Mouse (Mus musculus) limb, embryonic 11.5 days (tissue): ENCODE measurements around the gene Gng10. TPM values are rescaled to one million over a fixed set of nuclear protein-coding genes. Genes with fewer than 3 reads are reported as not detected.

Source experiments
- ATAC-seq: fragments of 200-750 bp; cut with Nextera tagmentation; 2 replicates; pipeline ENCODE4 v1.8.0; 2017; ENCODE audit warnings: low read depth; ENCODE audit not compliant: insufficient number of reproducible peaks, low FRiP score, low TSS enrichment
- DNase-seq: peaks from one replicate; pipeline ENCODE4 v3.0.0-alpha.2; 2015; ENCODE audit warnings: low spot score
- H3K27ac ChIP-seq: fragments of 300-500 bp; sonication (generic); replicated peaks from 2 replicates; pipeline ENCODE4 v1.5.1; 2014; ENCODE audit warnings: low read depth, mild to moderate bottlenecking, low read length
- H3K27me3 ChIP-seq: fragments of 300-500 bp; sonication (generic); 2 replicates; pipeline ENCODE4 v1.6.1; 2014; ENCODE audit warnings: mild to moderate bottlenecking, low read length, mixed read lengths; ENCODE audit not compliant: control insufficient read depth, insufficient read depth
- H3K36me3 ChIP-seq: fragments of 300-500 bp; sonication (generic); 2 replicates; pipeline ENCODE4 v1.6.1; 2014; ENCODE audit warnings: mild to moderate bottlenecking, low read length, moderate library complexity, mixed read lengths; ENCODE audit not compliant: control insufficient read depth, insufficient read depth
- H3K4me1 ChIP-seq: fragments of 300-500 bp; sonication (generic); 2 replicates; pipeline ENCODE4 v1.6.1; 2014; ENCODE audit warnings: low read length, mixed read lengths; ENCODE audit not compliant: control insufficient read depth, insufficient read depth
- H3K4me2 ChIP-seq: fragments of 300-500 bp; sonication (generic); 2 replicates; pipeline ENCODE4 v1.6.1; 2014; ENCODE audit warnings: low read depth, mild to moderate bottlenecking, moderate library complexity; ENCODE audit not compliant: severe bottlenecking
- H3K4me3 ChIP-seq: fragments of 300-500 bp; sonication (generic); 2 replicates; pipeline ENCODE4 v1.5.1; 2014; ENCODE audit warnings: low read depth, low read length
- H3K9ac ChIP-seq: fragments of 300-500 bp; sonication (generic); 2 replicates; pipeline ENCODE4 v1.6.1; 2014; ENCODE audit warnings: mild to moderate bottlenecking, low read length
- H3K9me3 ChIP-seq: fragments of 300-500 bp; sonication (generic); 2 replicates; pipeline ENCODE4 v1.6.1; 2016; ENCODE audit warnings: low read length; ENCODE audit not compliant: control insufficient read depth
- WGBS: fragments of 180-500 bp; shearing (Covaris S2); extraction: QIAGEN DNeasy Blood & Tissue Kit; methylation state at CpG from one replicate; pipeline ENCODE4 v1.1.7; 2014; 5-methylcytosine and 5-hydroxymethylcytosine counted together
- polyA plus RNA-seq: library from polyadenylated mRNA; unstranded; fragments of >200 nt; fragmentation: Nextera tagmentation; extraction: Ambion mirVana; gene quantifications from 2 replicates; pipeline ENCODE4 v1.2.1, GENCODE M21; 2014

Gene Gng10
- polyA plus RNA-seq, 1 experiment from 2014 or later, result 124 TPM

DNA sequence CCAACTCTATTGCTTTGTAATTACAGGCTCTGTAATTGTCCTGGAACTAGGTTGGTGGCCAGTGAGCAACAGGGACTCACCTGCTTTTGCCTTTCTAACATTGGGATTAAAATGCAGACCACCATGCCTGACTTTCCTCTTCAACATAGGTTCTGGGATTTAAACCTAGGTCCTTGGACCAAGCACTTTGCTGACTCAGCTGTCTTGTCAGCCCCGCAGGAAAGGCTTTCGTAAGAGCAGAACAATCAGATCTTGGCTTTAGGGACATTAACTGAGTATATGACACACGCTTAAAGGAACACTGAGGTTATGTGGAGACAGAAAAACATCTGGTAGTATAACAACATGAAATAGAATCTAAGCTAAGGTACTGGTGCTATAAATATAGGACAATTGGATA, 23.0 kb downstream of the Gng10 start:
- Histone ChIP-seq H3K36me3 (no peaks in the 10 kb centered on the region), H3K9ac (no peak overlapping the region), H3K9me3 (no peaks in the 10 kb centered on the region), H3K4me3 (no peak overlapping the region), H3K4me1 (no peaks in the 10 kb centered on the region), H3K4me2 (no peak overlapping the region), H3K27me3 (no peaks in the 10 kb centered on the region), H3K27ac (no peak overlapping the region)
- 92% methylated on average over 3 of the region's 3 CpGs for whole genome bisulfite sequencing
- DNase-seq (no peak), ATAC-seq (no peak)

DNA sequence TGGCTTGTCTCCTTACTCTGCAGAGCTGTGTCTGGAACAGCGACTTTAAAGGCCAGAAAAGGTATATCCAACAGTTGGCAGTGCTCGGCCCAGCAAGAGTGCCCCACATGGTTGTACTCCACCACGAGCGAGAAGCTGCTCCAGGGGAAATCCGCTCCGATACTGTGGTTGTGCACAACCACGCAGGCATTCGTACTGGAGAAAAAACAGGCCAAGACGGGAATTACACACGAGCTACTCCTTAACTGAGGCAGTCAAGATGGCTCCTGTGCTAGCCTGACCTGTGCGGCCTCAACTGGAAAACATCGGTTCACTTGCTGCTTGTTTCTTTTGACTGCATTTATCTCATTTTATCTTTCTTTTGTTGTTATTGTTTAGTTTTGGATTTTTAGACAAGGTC, 27.6 kb downstream of the Gng10 start:
- Histone ChIP-seq H3K9me3 (no peaks in the 10 kb centered on the region), H3K36me3 (no peaks in the 10 kb centered on the region), H3K4me1 (no peaks in the 10 kb centered on the region), H3K4me3 (no peak overlapping the region), H3K27me3 (no peaks in the 10 kb centered on the region), H3K4me2 (no peak overlapping the region), H3K9ac (no peak overlapping the region), H3K27ac (no peak overlapping the region)
- DNase-seq (no peak), ATAC-seq (no peak)
- 81% methylated on average over 12 of the region's 12 CpGs for WGBS

DNA sequence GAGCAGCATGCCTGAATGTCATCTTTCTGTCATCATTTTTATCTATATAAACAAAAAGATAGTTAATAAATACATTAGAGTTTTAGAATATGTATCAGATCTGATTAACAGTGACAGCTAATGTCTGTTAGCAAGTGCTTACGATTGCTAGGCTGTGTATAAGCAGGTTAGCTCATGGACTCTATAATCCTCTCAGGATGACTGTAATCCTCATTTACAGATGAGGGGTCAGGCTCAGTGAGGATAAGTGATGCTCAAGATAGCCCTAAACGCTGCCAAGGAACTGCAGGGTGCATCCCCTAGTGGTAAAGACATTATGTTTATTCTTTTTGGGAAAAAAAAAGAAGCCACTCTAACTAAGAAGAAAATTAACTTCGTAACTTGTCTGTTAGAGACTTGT, 34.4 kb downstream of the Gng10 start:
- H3K4me3 ChIP-seq, result no peak overlapping the region
- WGBS, result 64% methylated on average over 3 of the region's 3 CpGs
- H3K9ac ChIP-seq, result no peak overlapping the region
- H3K4me2 ChIP-seq, result no peak overlapping the region
- no peak overlapping the region for H3K27ac ChIP-seq
- no peaks in the 10 kb centered on the region for H3K4me1 ChIP-seq
- no peak for DNase-seq
- ATAC-seq, result no peak
- no peaks in the 10 kb centered on the region for H3K36me3 ChIP-seq
- H3K9me3 ChIP-seq, result no peaks in the 10 kb centered on the region
- no peaks in the 10 kb centered on the region for H3K27me3 ChIP-seq

DNA sequence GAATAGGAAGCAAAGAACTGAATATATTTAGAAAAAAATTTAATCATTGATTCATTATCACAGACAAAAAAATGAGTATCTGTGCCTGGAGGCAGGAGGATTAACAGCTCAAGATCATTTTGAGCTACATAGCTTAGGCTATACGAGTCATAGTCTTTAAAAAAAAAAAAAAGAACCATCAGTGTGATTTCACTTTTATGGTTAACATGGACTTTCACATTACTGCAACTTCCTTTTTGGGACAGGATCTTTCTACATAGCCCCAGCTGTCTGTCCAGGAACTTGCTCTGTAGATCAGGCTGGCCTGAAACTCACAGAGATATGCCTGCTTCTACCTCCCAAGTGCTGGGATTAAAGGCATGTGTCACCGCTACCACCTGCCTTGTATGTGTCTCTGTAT, 48.5 kb downstream of the Gng10 start:
- no peak for DNase-seq
- Histone ChIP-seq H3K4me3 (no peak overlapping the region), H3K4me1 (no peaks in the 10 kb centered on the region), H3K36me3 (no peaks in the 10 kb centered on the region), H3K27ac (no peak overlapping the region), H3K9me3 (no peaks in the 10 kb centered on the region), H3K4me2 (no peak overlapping the region), H3K27me3 (no peaks in the 10 kb centered on the region), H3K9ac (no peak overlapping the region)
- 87% methylated on average over 2 of the region's 2 CpGs for WGBS
- no peak for ATAC-seq

DNA sequence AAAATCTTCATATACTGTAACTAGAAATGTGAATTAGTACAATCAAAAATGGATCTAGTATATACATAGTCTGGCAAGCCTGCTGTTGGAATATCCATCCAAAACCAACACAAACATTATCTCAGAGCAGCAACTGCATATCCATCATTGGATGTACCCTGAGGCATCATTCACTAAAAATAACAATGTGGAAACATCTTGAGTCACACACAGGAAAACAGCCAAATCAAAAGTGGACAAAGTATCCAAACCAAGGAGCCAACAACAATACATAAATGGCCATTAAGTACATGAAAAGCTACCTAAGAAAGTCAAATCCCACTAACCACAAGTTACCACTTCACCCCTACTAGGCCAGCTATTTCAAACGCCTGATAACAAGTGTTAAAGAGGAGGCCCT, 54.5 kb downstream of the Gng10 start:
- no peaks in the 10 kb centered on the region for H3K9me3 ChIP-seq
- H3K27ac ChIP-seq, result no peak overlapping the region
- H3K4me3 ChIP-seq, result no peak overlapping the region
- no peaks in the 10 kb centered on the region for H3K4me1 ChIP-seq
- DNase-seq, result no peak
- H3K36me3 ChIP-seq, result no peaks in the 10 kb centered on the region
- H3K9ac ChIP-seq, result no peak overlapping the region
- ATAC-seq, result no peak
- WGBS, result 44% methylated on average over 1 of the region's 1 CpGs
- H3K4me2 ChIP-seq, result no peak overlapping the region
- H3K27me3 ChIP-seq, result no peaks in the 10 kb centered on the region

Other genes starting within 250 kb of the Gng10 start
- not detected in 2 replicates for gene Olfr267, start 247.4 kb upstream of the Gng10 start, polyA plus RNA-seq
- 45.6 and 51.4 TPM in 2 replicates for gene Ecpas, start 122.3 kb upstream of the Gng10 start, polyA plus RNA-seq
- 1.1 TPM in 2 replicates for gene Zkscan16, start 91.5 kb upstream of the Gng10 start, polyA plus RNA-seq
- 24.4 and 25.9 TPM in 2 replicates for gene Ptgr1, start 48.0 kb upstream of the Gng10 start, polyA plus RNA-seq
- gene Dnajc25, start 40.0 kb upstream of the Gng10 start, polyA plus RNA-seq, result 7.4 and 8.9 TPM in 2 replicates
- 9.7 TPM in 2 replicates for gene Gm20503, start 31.9 kb upstream of the Gng10 start, polyA plus RNA-seq
- gene AI481877, start 103.9 kb downstream of the Gng10 start, polyA plus RNA-seq, result not detected in 2 replicates
- 10.3 TPM in 2 replicates for gene Ugcg, start 154.2 kb downstream of the Gng10 start, polyA plus RNA-seq